Mouse (Mus musculus) cortical plate, adult 2 months (tissue): Measurements from ENCODE around the gene Ankrd60. TPM values are rescaled to one million over a fixed set of nuclear protein-coding genes. Genes with fewer than 3 reads are reported as not detected.

Experiments
- H3K27ac ChIP-seq: fragments of 200-500 bp; 2 replicates; pipeline ENCODE4 v1.5.1; 2012; ENCODE audit warnings: low read length, control low read depth, inconsistent platforms; ENCODE audit not compliant: insufficient read depth
- H3K4me1 ChIP-seq: fragments of 200-500 bp; 2 replicates; pipeline ENCODE4 v1.6.1; 2011; ENCODE audit warnings: low read length; ENCODE audit not compliant: control insufficient read depth, insufficient read depth
- H3K4me3 ChIP-seq: fragments of 200-500 bp; 2 replicates; pipeline ENCODE4 v1.5.1; 2011; ENCODE audit warnings: mild to moderate bottlenecking, low read length, control low read depth; ENCODE audit not compliant: insufficient read depth
- CTCF ChIP-seq: fragments of 200-500 bp; IDR thresholded peaks from 2 replicates; pipeline ENCODE4 v1.5.1; 2011; ENCODE audit warnings: mild to moderate bottlenecking, control low read depth, low read length; ENCODE audit not compliant: insufficient read depth; ENCODE audit errors: extremely low read depth
- POLR2A ChIP-seq: fragments of 200-500 bp; IDR thresholded peaks from 2 replicates; pipeline ENCODE4 v1.6.1; 2011; ENCODE audit warnings: mild to moderate bottlenecking, low read length, control low read depth; ENCODE audit not compliant: insufficient read depth; ENCODE audit errors: extremely low read depth
- polyA plus RNA-seq: library from polyadenylated mRNA; depleted of rRNA; stranded (reverse); fragments of >200 nt; gene quantifications from 2 replicates; pipeline ENCODE4 v1.2.3, GENCODE M21; 2012

Ankrd60 gene
- polyA plus RNA-seq, 1 experiment = not detected

DNA sequence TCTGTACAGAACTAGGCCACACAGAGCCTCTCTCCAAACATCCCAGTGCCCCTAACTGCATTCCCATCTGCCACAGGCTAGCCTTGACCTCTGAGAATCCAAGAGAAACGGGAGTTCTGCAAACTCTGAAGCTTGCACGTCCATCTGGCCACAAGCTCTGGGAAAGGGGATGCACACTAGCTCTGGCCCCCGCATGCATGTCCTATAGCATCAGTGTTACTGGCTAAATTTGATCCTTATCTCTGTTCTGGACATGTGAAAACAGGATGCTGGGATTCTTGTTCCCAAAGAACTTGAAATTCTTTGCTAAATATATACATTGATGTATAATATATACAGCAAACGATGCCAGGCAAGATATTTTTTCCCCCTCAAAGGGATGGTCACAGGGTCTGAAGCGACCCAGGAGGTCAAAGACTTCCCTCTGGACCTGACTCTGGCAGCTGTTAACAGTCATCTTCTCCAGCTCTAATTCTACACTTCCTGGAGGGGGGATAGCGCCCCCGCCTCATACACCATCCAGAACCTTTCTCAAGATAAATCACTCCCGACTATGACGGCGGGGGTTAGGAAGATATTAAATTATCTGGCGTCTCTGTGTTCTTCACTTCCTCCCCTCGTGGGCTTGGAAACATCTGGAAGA is 19.3 kb downstream of the Ankrd60 start:
- TF ChIP-seq CTCF = no peak
- no peak for TF ChIP-seq POLR2A
- Histone ChIP-seq H3K4me3 (no peak overlapping the region), H3K4me1 (no peaks in the 10 kb centered on the region), H3K27ac (no peak overlapping the region)

GRCm38 (mm10) chr2:173553863-173554262 is 24.3 kb downstream of the Ankrd60 start:
- Histone ChIP-seq H3K4me1 (no peaks in the 10 kb centered on the region), H3K4me3 (no peak overlapping the region), H3K27ac (no peak overlapping the region)
- no peak for TF ChIP-seq POLR2A
- peak; percentile 40 for TF ChIP-seq CTCF

DNA sequence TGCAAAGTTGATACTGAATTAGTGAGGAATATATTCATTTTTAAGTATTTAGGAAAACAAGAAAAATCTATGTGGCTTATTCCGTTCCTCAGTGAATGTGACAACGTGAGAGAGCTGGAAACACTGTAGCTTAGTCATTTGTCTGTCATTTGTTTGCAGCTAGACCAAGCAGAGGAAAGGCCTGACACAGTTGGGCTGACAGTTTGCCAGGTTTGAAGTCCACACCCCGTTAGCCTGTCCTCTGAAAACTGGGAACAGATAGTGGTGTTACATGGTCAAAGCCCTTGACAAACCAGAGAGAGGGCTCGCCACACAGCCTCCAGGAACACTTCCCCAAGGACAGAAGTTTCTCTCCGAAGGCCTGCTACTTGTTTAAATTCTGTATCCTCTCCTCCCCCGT is 27.5 kb downstream of the Ankrd60 start:
- Histone ChIP-seq H3K4me1 (no peaks in the 10 kb centered on the region), H3K27ac (no peak overlapping the region), H3K4me3 (no peak overlapping the region)
- TF ChIP-seq CTCF = no peak

GRCm38 (mm10) chr2:173549236-173549635 is 28.9 kb downstream of the Ankrd60 start:
- H3K4me1 ChIP-seq = no peaks in the 10 kb centered on the region
- no peak for TF ChIP-seq CTCF
- TF ChIP-seq POLR2A = no peak
- H3K27ac ChIP-seq = no peak overlapping the region
- H3K4me3 ChIP-seq = no peak overlapping the region

DNA sequence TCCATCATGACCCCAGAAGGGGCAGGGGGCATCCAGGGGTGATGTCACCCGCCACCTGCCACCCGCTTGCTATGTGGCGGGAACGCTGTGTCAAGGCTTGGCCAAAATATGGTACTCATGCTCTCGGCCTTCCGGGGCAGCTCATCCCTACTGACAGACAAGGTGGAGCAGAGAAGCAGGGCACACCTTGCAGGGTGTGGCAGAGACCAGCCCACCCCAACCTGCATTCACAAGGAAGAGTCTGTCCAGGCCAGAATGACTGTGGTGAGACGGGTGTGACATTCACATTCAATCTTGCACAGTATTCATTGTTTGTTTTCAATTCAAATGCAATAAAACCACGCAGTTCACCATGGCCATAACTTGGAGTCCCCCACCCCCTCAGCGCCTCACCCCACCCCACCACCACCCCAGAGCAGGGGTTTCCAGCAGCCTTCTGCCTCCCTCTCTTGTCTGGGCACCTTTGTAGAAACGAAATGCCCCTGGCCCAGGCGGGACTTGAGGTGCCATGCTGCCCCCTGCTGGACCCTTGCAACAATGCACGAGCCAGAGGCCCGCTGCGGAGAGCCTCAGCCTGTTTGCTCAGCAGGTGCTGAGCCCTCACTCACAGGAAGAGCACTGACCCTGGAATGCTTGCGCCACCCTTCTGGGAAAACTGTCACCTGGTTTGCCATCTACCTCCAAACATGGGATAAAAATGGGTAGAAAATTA is 32.0 kb downstream of the Ankrd60 start:
- no peak for TF ChIP-seq POLR2A
- peak; percentile 87 for TF ChIP-seq CTCF
- no peak overlapping the region for H3K27ac ChIP-seq
- H3K4me1 ChIP-seq = no peaks in the 10 kb centered on the region
- H3K4me3 ChIP-seq = no peak overlapping the region

DNA sequence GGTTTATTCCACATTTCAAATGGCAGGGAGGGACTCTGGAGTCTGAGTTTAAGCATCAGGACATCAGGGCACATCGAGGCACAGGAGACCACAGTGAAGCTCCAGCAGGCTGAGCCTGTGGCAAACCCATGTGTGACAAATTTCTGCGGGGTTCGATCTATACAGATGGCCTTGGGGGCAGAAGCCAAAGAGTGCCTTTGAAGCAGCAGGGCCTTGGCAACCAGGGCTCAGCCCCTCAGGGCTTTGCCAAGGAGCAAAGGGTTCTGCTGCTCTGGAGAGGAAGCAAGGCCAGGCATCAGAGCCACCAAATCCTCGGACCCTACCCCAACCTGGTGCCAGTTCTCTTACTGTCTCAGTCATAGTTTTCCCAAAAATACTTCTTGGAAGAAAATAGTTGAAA is 35.4 kb downstream of the Ankrd60 start:
- TF ChIP-seq POLR2A = no peak
- TF ChIP-seq CTCF = no peak
- Histone ChIP-seq H3K4me3 (no peak overlapping the region), H3K27ac (no peak overlapping the region), H3K4me1 (no peaks in the 10 kb centered on the region)

- no peak for TF ChIP-seq CTCF
- no peak for TF ChIP-seq POLR2A
- no peak overlapping the region for H3K27ac ChIP-seq
- H3K4me3 ChIP-seq = no peak overlapping the region
- no peaks in the 10 kb centered on the region for H3K4me1 ChIP-seq
These were observed 36.4 kb downstream of the Ankrd60 start for GRCm38 (mm10) chr2:173541748-173542147.

DNA sequence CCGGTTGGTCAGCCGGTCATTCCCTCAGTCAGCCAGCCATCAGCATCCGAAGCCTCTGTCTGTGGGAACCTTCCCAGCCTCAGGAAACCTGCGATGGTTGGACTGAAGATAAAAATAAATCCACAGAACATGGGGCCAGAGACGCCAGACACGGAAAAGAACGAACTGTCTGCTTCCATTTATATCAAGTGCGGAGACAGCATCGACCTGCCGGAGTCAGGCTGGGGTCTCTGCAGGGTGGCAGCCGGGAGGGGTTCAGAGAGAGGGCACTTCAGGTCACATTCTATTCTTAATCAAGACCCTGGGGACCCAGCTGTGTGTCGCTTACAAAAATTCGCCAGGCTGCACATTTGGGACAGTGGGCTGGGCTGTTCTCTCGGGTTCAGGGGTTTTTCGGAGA is 38.4 kb downstream of the Ankrd60 start:
- H3K4me1 ChIP-seq = no peaks in the 10 kb centered on the region
- H3K27ac ChIP-seq = no peak overlapping the region
- H3K4me3 ChIP-seq = no peak overlapping the region
- no peak for TF ChIP-seq CTCF
- TF ChIP-seq POLR2A = no peak

DNA sequence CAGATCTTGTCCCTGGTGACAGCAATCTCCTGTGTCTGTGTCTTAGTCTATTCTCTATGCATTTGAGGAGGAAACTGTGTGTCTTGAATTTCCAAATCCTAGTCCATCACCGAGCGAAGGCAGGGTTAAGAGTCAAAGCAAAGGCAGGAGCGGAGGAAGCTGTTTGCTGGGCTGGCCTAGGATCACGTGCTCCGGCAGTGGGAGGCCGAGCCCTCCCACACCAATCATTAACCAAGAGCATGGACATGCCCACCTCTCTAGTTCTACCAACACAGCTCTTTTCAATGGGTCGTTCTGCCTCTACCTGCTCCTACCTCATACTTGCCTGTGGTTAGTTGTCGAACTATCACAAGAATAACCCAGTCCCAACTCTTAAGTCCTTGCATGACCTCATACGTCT is 42.3 kb downstream of the Ankrd60 start:
- H3K4me1 ChIP-seq = no peaks in the 10 kb centered on the region
- no peak overlapping the region for H3K27ac ChIP-seq
- no peak overlapping the region for H3K4me3 ChIP-seq
- no peak for TF ChIP-seq CTCF
- no peak for TF ChIP-seq POLR2A

DNA sequence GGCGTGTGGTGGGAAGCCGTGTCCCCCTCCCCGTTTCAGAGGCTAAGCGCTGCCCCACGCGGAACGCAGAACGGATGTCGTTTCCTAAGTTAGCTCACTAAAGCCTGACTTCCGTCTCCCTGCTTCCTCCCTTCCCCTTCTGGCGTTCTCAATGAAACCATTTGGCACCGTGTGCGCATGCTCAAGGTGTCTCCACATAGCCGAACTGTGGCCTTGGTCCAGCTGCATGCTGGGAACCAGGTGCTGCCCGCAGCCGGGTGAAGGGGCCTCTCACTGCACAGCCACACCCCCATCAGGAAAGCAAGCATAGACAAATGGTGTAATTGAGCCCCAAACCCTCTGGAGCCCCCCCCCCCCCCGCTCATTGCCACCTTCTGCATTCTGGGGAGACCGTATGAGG is 42.8 kb downstream of the Ankrd60 start:
- no peak overlapping the region for H3K4me3 ChIP-seq
- H3K27ac ChIP-seq = no peak overlapping the region
- H3K4me1 ChIP-seq = no peaks in the 10 kb centered on the region
- TF ChIP-seq CTCF = no peak
- TF ChIP-seq POLR2A = no peak

GRCm38 (mm10) chr2:173534581-173534980 is 43.6 kb downstream of the Ankrd60 start:
- no peaks in the 10 kb centered on the region for H3K4me1 ChIP-seq
- H3K4me3 ChIP-seq = no peak overlapping the region
- TF ChIP-seq POLR2A (no peak), CTCF (no peak)
- no peak overlapping the region for H3K27ac ChIP-seq
